Mouse (Mus musculus): ENCODE data around the gene Nipsnap1. TPM values are rescaled to one million over a fixed set of nuclear protein-coding genes. Genes with fewer than 3 reads are reported as not detected.

The Nipsnap1 gene
- total and polyA plus RNA-seq, 3 experiments: 22.5 to 36.0 (median 24.4) TPM

GRCm38 (mm10) chr11:4861816-4862604 lies 11.7 kb upstream of the Nipsnap1 start:
- TF ChIP-seq GATA2 (IDR thresholded peaks at IDR 0.05; ENCODE audit: borderline replicate concordance, low read depth, low read length) (no peak), GATA1 (IDR thresholded peaks at IDR 0.05; ENCODE audit: borderline replicate concordance, low read length) (no peak), TAL1 (conservative IDR thresholded peaks at IDR 0.05; ENCODE audit: low read depth, low read length) (no peak), POLR2AphosphoS5 (IDR thresholded peaks at IDR 0.05; ENCODE audit: insufficient replicate concordance, low read depth, low read length) (no peak), CTCF (IDR thresholded peaks at IDR 0.05; ENCODE audit: low read depth, low read length) (no peak)
- peaks cover 5% of the 10 kb centered on the region for H3K4me1 ChIP-seq (ENCODE audit: insufficient read depth, low read depth, low read length)
- no peak for ATAC-seq (ENCODE audit: extremely low read depth, insufficient number of reproducible peaks, low FRiP score, poor library complexity, severe bottlenecking)
- H3K9me3 ChIP-seq (replicated peaks): no peaks in the 10 kb centered on the region
- H3K27me3 ChIP-seq (ENCODE audit: insufficient read depth, low read length): peaks cover 55% of the 10 kb centered on the region
- H3K36me3 ChIP-seq (replicated peaks): no peaks in the 10 kb centered on the region
- DNase-seq (ENCODE audit: low spot score): no peak
- H3K4me3 ChIP-seq (ENCODE audit: low read depth, low read length): no peak overlapping the region

GRCm38 (mm10) chr11:4862730-4863129 lies 11.0 kb upstream of the Nipsnap1 start:
- no peaks in the 10 kb centered on the region for H3K36me3 ChIP-seq (replicated peaks)
- no peak overlapping the region for H3K4me3 ChIP-seq (ENCODE audit: low read depth, low read length)
- TF ChIP-seq GATA2 (IDR thresholded peaks at IDR 0.05; ENCODE audit: borderline replicate concordance, low read depth, low read length): no peak
- TF ChIP-seq GATA1 (IDR thresholded peaks at IDR 0.05; ENCODE audit: borderline replicate concordance, low read length): no peak
- no peak for TF ChIP-seq POLR2AphosphoS5 (IDR thresholded peaks at IDR 0.05; ENCODE audit: insufficient replicate concordance, low read depth, low read length)
- TF ChIP-seq TAL1 (conservative IDR thresholded peaks at IDR 0.05; ENCODE audit: low read depth, low read length): no peak
- no peak for TF ChIP-seq CTCF (IDR thresholded peaks at IDR 0.05; ENCODE audit: low read depth, low read length)
- DNase-seq (ENCODE audit: low spot score) (no peak), ATAC-seq (ENCODE audit: extremely low read depth, insufficient number of reproducible peaks, low FRiP score, poor library complexity, severe bottlenecking) (no peak)
- peaks cover 57% of the 10 kb centered on the region for H3K27me3 ChIP-seq (ENCODE audit: insufficient read depth, low read length)
- H3K4me1 ChIP-seq (ENCODE audit: insufficient read depth, low read depth, low read length): peaks cover 5% of the 10 kb centered on the region
- no peaks in the 10 kb centered on the region for H3K9me3 ChIP-seq (replicated peaks)

GRCm38 (mm10) chr11:4865645-4866251 lies 8.0 kb upstream of the Nipsnap1 start:
- no peak overlapping the region for H3K4me3 ChIP-seq (ENCODE audit: low read depth, low read length)
- H3K4me1 ChIP-seq (ENCODE audit: insufficient read depth, low read depth, low read length): peaks cover 5% of the 10 kb centered on the region
- no peaks in the 10 kb centered on the region for H3K9me3 ChIP-seq (replicated peaks)
- no peaks in the 10 kb centered on the region for H3K36me3 ChIP-seq (replicated peaks)
- ATAC-seq (ENCODE audit: extremely low read depth, insufficient number of reproducible peaks, low FRiP score, poor library complexity, severe bottlenecking): no peak
- DNase-seq (ENCODE audit: low spot score): peak; percentile 33
- TF ChIP-seq POLR2AphosphoS5 (IDR thresholded peaks at IDR 0.05; ENCODE audit: insufficient replicate concordance, low read depth, low read length) (no peak), CTCF (IDR thresholded peaks at IDR 0.05; ENCODE audit: low read depth, low read length) (peak; percentile 67), GATA2 (IDR thresholded peaks at IDR 0.05; ENCODE audit: borderline replicate concordance, low read depth, low read length) (no peak), TAL1 (conservative IDR thresholded peaks at IDR 0.05; ENCODE audit: low read depth, low read length) (no peak)
- H3K27me3 ChIP-seq (ENCODE audit: insufficient read depth, low read length): peaks cover 44% of the 10 kb centered on the region

DNA sequence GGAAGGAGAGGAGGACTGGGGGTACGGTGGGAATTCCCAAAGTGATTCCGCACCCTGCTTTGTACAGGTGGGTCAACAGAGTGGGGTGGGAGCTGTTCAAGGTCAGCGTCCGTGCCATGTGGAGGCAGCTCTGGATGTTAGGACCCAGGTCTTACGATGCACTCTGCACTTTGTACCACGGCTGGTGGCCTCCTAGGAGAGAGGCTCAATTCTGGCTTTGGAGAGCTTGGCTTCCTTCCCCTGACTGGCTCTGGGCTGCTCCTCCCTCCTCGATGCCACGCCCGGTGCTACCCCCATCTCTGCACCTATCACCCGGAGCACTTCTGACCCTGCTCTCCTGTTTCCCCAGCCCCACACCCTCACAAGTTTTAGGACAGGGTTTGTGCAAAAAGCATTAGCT lies 800 bp downstream of the Nipsnap1 start:
- DNase-seq (ENCODE audit: low spot score): peak; percentile 37
- peaks cover 6% of the 10 kb centered on the region; the same call in 1 of the 2 replicates for H3K9me3 ChIP-seq (replicated peaks)
- peaks cover 13% of the 10 kb centered on the region for H3K36me3 ChIP-seq (replicated peaks)
- H3K27me3 ChIP-seq (ENCODE audit: insufficient read depth, low read length): peaks cover 2% of the 10 kb centered on the region; the same call in 1 of the 2 replicates
- peaks cover 42% of the 10 kb centered on the region for H3K4me1 ChIP-seq (ENCODE audit: insufficient read depth, low read depth, low read length)
- no peak for TF ChIP-seq CTCF (IDR thresholded peaks at IDR 0.05; ENCODE audit: low read depth, low read length)
- no peak for TF ChIP-seq GATA2 (IDR thresholded peaks at IDR 0.05; ENCODE audit: borderline replicate concordance, low read depth, low read length)
- TF ChIP-seq GATA1 (IDR thresholded peaks at IDR 0.05; ENCODE audit: borderline replicate concordance, low read length): no peak
- TF ChIP-seq TAL1 (conservative IDR thresholded peaks at IDR 0.05; ENCODE audit: low read depth, low read length): no peak
- TF ChIP-seq POLR2AphosphoS5 (IDR thresholded peaks at IDR 0.05; ENCODE audit: insufficient replicate concordance, low read depth, low read length): no peak
- ATAC-seq (ENCODE audit: extremely low read depth, insufficient number of reproducible peaks, low FRiP score, poor library complexity, severe bottlenecking): peak; percentile 25; the same call in 1 of the 2 replicates
- H3K4me3 ChIP-seq (ENCODE audit: low read depth, low read length): peak overlapping the region; percentile 82

- Histone ChIP-seq H3K4me1 (ENCODE audit: insufficient read depth, low read depth, low read length) (peaks cover 19% of the 10 kb centered on the region), H3K4me3 (ENCODE audit: low read depth, low read length) (no peak overlapping the region), H3K9me3 (replicated peaks) (0 out of 2 replicates have a peak, but pooled peaks cover 4% of the 10 kb centered on the region), H3K27me3 (ENCODE audit: insufficient read depth, low read length) (no peaks in the 10 kb centered on the region), H3K36me3 (replicated peaks) (peaks cover 47% of the 10 kb centered on the region)
- TF ChIP-seq TAL1 (conservative IDR thresholded peaks at IDR 0.05; ENCODE audit: low read depth, low read length): no peak
- TF ChIP-seq POLR2AphosphoS5 (IDR thresholded peaks at IDR 0.05; ENCODE audit: insufficient replicate concordance, low read depth, low read length): no peak
- TF ChIP-seq CTCF (IDR thresholded peaks at IDR 0.05; ENCODE audit: low read depth, low read length): no peak
- TF ChIP-seq GATA1 (IDR thresholded peaks at IDR 0.05; ENCODE audit: borderline replicate concordance, low read length): no peak
- TF ChIP-seq GATA2 (IDR thresholded peaks at IDR 0.05; ENCODE audit: borderline replicate concordance, low read depth, low read length): no peak
- no peak for DNase-seq (ENCODE audit: low spot score)
- no peak for ATAC-seq (ENCODE audit: extremely low read depth, insufficient number of reproducible peaks, low FRiP score, poor library complexity, severe bottlenecking)
These were observed 7.3 kb downstream of the Nipsnap1 start for GRCm38 (mm10) chr11:4881087-4881486.

Measured in G1E (cell line).